Mouse (Mus musculus) naive thymus-derived CD4-positive, alpha-beta T cell, adult 5 months (primary cell): ENCODE results near the gene Gipc1. TPM values are rescaled to one million over a fixed set of nuclear protein-coding genes. Genes with fewer than 3 reads are reported as not detected.

ENCODE experiments used
- polyA plus RNA-seq: library from polyadenylated mRNA; unstranded; fragments of 100-300 nt; shearing (Covaris generic); gene quantifications from one replicate; pipeline ENCODE4 v1.2.1, GENCODE M21; 2017

Gipc1 gene
- 21.8 TPM for polyA plus RNA-seq

GRCm38 (mm10) chr8:83652030-83652743 is at the start of gene Gipc1:
Gene Gipc1, plus strand, starts transcription at chr8:83652677.

DNA sequence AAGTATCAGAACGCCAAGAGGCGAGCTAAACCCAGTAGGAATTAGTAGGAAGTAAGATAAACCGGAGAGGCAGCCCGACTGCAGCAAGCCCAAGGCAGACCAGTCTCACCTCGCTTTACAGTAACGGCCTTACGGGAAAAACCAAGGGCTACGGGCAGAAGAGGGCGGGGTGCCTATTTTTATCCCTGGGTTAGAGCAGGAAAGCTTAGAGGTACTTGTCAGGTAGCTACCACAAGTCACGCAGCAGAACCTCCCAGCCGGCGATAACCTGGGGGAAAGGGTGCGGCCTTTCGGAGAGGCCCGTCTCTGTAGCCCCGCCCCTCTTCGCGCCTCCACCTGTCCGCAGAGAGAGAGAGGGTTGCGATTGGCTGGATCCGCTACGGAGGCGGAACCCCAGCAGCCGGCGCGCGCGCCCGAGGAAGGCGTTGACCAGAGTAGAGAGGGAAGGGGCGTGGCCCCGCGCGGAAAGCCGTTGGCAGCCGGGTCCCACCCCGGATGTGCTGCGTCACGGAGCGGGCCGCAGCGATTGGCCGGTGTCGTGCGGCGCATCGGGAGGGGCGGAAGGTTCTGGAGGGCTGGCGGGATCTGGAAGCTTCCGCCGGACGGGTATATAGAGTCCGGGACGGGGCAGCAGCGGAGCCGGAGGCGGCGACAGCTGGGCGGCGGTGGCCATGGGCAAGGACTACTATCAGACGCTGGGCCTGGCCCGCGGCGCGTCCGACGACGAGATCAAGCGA is 44.6 kb upstream of the Gipc1 start, which contains the start of the genes Tecr and Dnajb1:
TSS of gene Tecr (minus strand) at position 311 of the 737 bp plus-strand sequence.
TSS of gene Dnajb1 (plus strand) at position 533 of the 737 bp plus-strand sequence.

DNA sequence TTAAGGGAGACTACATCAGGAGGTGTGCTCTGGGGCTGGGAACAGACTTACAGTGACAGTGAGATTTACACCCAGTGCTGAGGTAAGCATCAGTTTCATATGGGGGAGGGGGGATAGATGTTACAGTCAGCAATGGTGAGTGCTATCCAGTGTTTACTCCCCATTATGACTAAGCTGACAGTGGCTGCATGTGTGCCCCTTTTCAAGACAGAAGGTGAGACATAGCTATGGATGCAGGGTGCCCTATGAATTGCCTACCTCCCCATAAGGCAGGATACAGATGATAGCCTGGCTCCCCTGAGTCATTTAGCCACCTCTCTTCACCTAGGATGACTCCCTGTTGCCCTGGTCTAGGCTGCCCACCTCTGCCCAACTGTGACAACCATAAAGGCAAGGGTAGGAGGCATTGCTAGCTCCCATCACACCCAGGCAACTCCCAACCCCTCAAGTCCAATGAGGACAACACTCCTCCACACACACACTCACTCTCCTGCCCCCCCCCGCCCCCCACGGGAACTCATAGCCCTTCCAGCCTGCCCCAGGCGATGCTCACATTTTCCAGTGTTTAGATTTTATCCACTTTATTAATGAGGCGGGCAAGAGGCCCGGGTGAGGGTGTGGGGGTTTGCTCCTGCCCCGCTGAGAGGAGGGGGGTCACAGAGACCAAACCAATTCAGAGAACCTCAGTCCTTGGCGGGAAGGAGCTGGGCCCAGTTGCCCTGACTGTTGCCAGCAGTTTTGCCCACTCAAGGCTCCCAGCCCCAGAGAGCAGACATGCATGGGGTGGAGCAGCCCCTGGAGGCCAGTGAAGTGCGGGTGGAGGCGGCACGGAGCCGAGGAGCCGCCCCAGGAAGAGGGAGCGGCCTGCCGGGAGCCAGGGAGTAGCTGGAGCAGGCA is 13.7 kb downstream of the Gipc1 start, which contains the start of gene Ptger1:
TSS of gene Ptger1 (plus strand) at position 710 of the 897 bp plus-strand sequence.

GRCm38 (mm10) chr8:83698661-83699453 is 46.4 kb downstream of the Gipc1 start, which contains the start of gene Pkn1:
Gene Pkn1, minus strand, starts transcription at chr8:83699179.

Other genes with a start within 250 kb of the Gipc1 start
- 27.8 TPM for gene Scoc, start 194.3 kb upstream of the Gipc1 start, polyA plus RNA-seq
- gene Olfr370, start 116.9 kb upstream of the Gipc1 start, polyA plus RNA-seq = 0.32 TPM
- gene Ndufb7, start 86.0 kb upstream of the Gipc1 start, polyA plus RNA-seq = 86.6 TPM
- gene Tecr, start 44.7 kb upstream of the Gipc1 start, polyA plus RNA-seq = 271 TPM
- gene Dnajb1, start 44.5 kb upstream of the Gipc1 start, polyA plus RNA-seq = 328 TPM
- 3.2 TPM for gene Ptger1, start 14.0 kb downstream of the Gipc1 start, polyA plus RNA-seq
- gene Pkn1, start 46.5 kb downstream of the Gipc1 start, polyA plus RNA-seq = 242 TPM
- 158 TPM for gene Ddx39, start 62.5 kb downstream of the Gipc1 start, polyA plus RNA-seq
- 485 TPM for gene Adgre5, start 88.6 kb downstream of the Gipc1 start, polyA plus RNA-seq
- gene Adgrl1, start 247.4 kb downstream of the Gipc1 start, polyA plus RNA-seq = 10.1 TPM